Comparison of ENCODE assay signal across 10 mouse cellular contexts in the genomic region with DNA sequence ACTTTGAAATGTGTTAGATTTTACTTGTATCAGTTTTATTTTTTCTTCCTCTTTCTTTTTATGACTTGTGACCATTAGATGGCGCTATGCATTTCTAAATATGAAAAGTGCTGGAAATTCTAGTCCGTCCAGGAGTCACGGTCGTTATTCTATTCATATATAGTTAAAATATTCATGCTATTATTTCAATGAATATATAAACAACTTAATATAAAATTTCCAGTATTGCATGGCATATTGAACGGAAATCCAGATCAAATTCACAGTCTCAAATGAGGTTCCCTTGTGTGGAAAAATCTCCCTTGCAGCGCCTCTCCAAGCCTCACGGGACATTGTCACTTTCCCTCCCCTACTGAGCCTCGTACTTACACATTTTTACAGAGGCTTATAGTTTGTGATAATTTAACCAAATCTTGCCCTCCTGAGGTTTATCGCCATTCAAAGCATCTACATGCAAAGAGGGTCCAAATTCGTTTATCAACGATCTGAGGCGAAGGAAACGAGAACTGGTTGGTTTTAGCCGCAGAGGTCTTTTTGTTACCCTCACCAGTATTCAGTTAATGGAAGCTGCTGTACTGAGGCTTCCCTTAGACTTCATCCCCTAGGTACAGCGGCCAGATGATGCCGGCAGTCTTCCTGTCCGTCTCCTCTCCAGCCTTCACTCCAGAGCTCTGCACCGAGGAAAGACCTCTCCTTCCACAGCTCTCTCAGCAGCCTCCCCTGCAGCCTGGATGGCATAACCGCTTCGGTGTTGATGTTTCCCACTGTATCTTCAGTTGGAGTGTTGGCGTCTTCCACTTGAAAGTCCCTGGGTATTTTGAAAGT. TPM values are rescaled to one million over a fixed set of nuclear protein-coding genes. Genes with fewer than 3 reads are reported as not detected.
A peak's percentile ranks its signal among the peaks of the same experiment; 100 is the strongest.
DNase-seq lines count a peak whose midpoint lies in the region; ATAC-seq and TF ChIP-seq lines count a peak whose summit lies in the region.
"Had no signal": no experiment of that assay in that cellular context is flagged by ENCODE, and none has a peak within 500 bp of the region (broad histone marks: within the 10 kb centered on the region; RNA-seq: fewer than 3 reads in every experiment).

No protein-coding gene starts in this region.

- intact Hi-C loops in gastrocnemius, adult 2 months (cut with DNase I): loop anchor here (2.0 to 5.0 kb wide), 2 partner anchors 128 to 447 kb away; no protein-coding TSS in a partner anchor
- intact Hi-C loops in gastrocnemius, postnatal 14 days (cut with DNase I; ENCODE audit: low total_unique reads): loop anchor here (2.0 to 10.0 kb wide), 2 partner anchors 128 to 450 kb away; no protein-coding TSS in a partner anchor

- H3K27me3 ChIP-seq in forebrain, embryonic 12.5 days: 0 out of 2 replicates have a peak, but pooled peaks cover 5% of the 10 kb centered on the region
- no peaks in the 10 kb centered on the region for H3K27me3 ChIP-seq in midbrain, embryonic 14.5 days (ENCODE audit: control insufficient read depth, insufficient read depth, low read length)

- 0 out of 2 replicates have a peak overlapping the region, but pooled peaks have one; percentile 22 for H3K9ac ChIP-seq in forebrain, embryonic 12.5 days
- peak overlapping the region; percentile 4; the same call in 1 of the 2 replicates for H3K9ac ChIP-seq in midbrain, embryonic 14.5 days (replicated peaks; ENCODE audit: low read length)

- H3K4me1 ChIP-seq in forebrain, embryonic 12.5 days: peaks cover 9% of the 10 kb centered on the region; the same call in 1 of the 2 replicates
- H3K4me1 ChIP-seq in midbrain, embryonic 14.5 days (ENCODE audit: control insufficient read depth, insufficient read depth, low read length): peaks cover 3% of the 10 kb centered on the region; the same call in 1 of the 2 replicates

- H3K4me3 ChIP-seq in gastrocnemius, adult 2 months: peak overlapping the region; percentile 65
- H3K4me3 ChIP-seq in forebrain, embryonic 12.5 days (replicated peaks): peak overlapping the region; percentile 28
- H3K4me3 ChIP-seq in midbrain, embryonic 14.5 days (replicated peaks; ENCODE audit: low read depth, low read length): peak overlapping the region; percentile 23

- no peaks in the 10 kb centered on the region for H3K9me3 ChIP-seq in forebrain, embryonic 12.5 days
- no peaks in the 10 kb centered on the region for H3K9me3 ChIP-seq in midbrain, embryonic 14.5 days (ENCODE audit: control insufficient read depth, low read length)
- H3K9me3 ChIP-seq: G1E had no signal

- no peak overlapping the region for H3K27ac ChIP-seq in gastrocnemius, adult 2 months
- H3K27ac ChIP-seq in forebrain, embryonic 12.5 days: no peak overlapping the region
- no peak overlapping the region for H3K27ac ChIP-seq in midbrain, embryonic 14.5 days (replicated peaks; ENCODE audit: low read depth, low read length)

- WGBS in forebrain, embryonic 12.5 days: 22% methylated on average over 21 of the region's 21 CpGs
- WGBS in midbrain, embryonic 14.5 days: 19% methylated on average over 21 of the region's 21 CpGs

- peak; percentile 76 for TF ChIP-seq CTCF in gastrocnemius, adult 2 months (IDR thresholded peaks at IDR 0.05)

- ATAC-seq in forebrain, embryonic 12.5 days (ENCODE audit: low FRiP score): 0 out of 2 replicates have a peak, but pooled peaks have one; percentile 41
- no peak; the same call in 1 of the 2 replicates for ATAC-seq in midbrain, embryonic 14.5 days (ENCODE audit: low FRiP score, low TSS enrichment)

- peak overlapping the region; percentile 58 for H3K4me2 ChIP-seq in forebrain, embryonic 12.5 days
- peak overlapping the region; percentile 54 for H3K4me2 ChIP-seq in midbrain, embryonic 14.5 days (ENCODE audit: low read length)

- H3K36me3 ChIP-seq in forebrain, embryonic 12.5 days (replicated peaks): no peaks in the 10 kb centered on the region
- H3K36me3 ChIP-seq in midbrain, embryonic 14.5 days (ENCODE audit: control insufficient read depth, insufficient read depth, low read length): no peaks in the 10 kb centered on the region
- H3K36me3 ChIP-seq: G1E had no signal

- DNase-seq in gastrocnemius, adult 2 months: no peak
- no peak for DNase-seq in gastrocnemius, postnatal 14 days
- peak; percentile 55 for DNase-seq in Muller cell, postnatal 12 days (ENCODE audit: inconsistent ontology term)
- peak; percentile 18 for DNase-seq in kidney, postnatal 10 days
- DNase-seq in midbrain, embryonic 14.5 days: peak; percentile 89
- DNase-seq in urinary bladder, postnatal 25 days (ENCODE audit: low spot score): no peak
- no peak for DNase-seq in right cerebral cortex, postnatal 25 days

RNA-seq across cellular contexts. Expression of gene Tmem30b, which starts 18.8 kb away (rescaled TPM):
- total RNA-seq in gastrocnemius, adult 2 months (2021): under 1 TPM; 0.26 to 0.50 TPM
- under 1 TPM; 0.80 to 0.96 TPM for total RNA-seq in gastrocnemius, postnatal 14 days (2021)
- polyA plus RNA-seq in forebrain, embryonic 12.5 days (2016; fragmentation: Nextera tagmentation; extraction: Ambion mirVana): 2.2 and 3.1 TPM in 2 replicates
- 0.16 TPM in 1 of 2 replicates, not detected in the other for polyA plus RNA-seq in midbrain, embryonic 14.5 days (2014; fragmentation: Nextera tagmentation; extraction: Ambion mirVana)
- total RNA-seq: left cerebral cortex, postnatal 25 days had no signal
- polyA plus RNA-seq: G1E had no signal

RNA-seq across cellular contexts. Expression of gene Prkch, which starts 19.6 kb away (rescaled TPM):
- total RNA-seq in gastrocnemius, adult 2 months (2021): 1 to 10 TPM; 5.5 to 7.6 TPM
- 10 to 100 TPM in 1 of 2 experiments, 1 to 10 TPM in 1; 9.0 to 12.5 TPM for total RNA-seq in gastrocnemius, postnatal 14 days (2021)
- polyA plus RNA-seq in forebrain, embryonic 12.5 days (2016; fragmentation: Nextera tagmentation; extraction: Ambion mirVana): 4.6 and 6.0 TPM in 2 replicates
- 6.8 and 8.7 TPM in 2 replicates for polyA plus RNA-seq in midbrain, embryonic 14.5 days (2014; fragmentation: Nextera tagmentation; extraction: Ambion mirVana)
- polyA plus RNA-seq: G1E had no signal

Comparison
In these comparisons a context has a peak if more than half of its experiments do, and no peak if none do; other contexts are left out.
1. DNase-seq: peak in Muller cell, postnatal 12 days (single experiment), kidney, postnatal 10 days (single experiment) and midbrain, embryonic 14.5 days (single experiment); none in gastrocnemius, adult 2 months (single experiment), gastrocnemius, postnatal 14 days (single experiment), urinary bladder, postnatal 25 days (single experiment) and right cerebral cortex, postnatal 25 days (single experiment).
2. Peak in every context shown above with its lines, with median percentiles within 50 percentile points of each other: H3K4me3 ChIP-seq.